Mouse (Mus musculus) heart, adult 2 months (tissue): ENCODE results near the gene Tmem144. TPM values are rescaled to one million over a fixed set of nuclear protein-coding genes. Genes with fewer than 3 reads are reported as not detected.
"Not testable (repeated sequence)": the region's sequence is repeated elsewhere in the genome, so short reads cannot be mapped to it uniquely, and the experiment has no call there.

Experiments
- DNase-seq, 2 experiments: peaks; one replicate each; pipeline ENCODE4 v3.0.0; 2021
- H3K27ac ChIP-seq: fragments of 200-600 bp; 2 replicates; pipeline ENCODE4 v1.8.1; 2022
- H3K27me3 ChIP-seq: fragments of 200-500 bp; 2 replicates; pipeline ENCODE4 v1.6.1; 2012; ENCODE audit warnings: mild to moderate bottlenecking, low read length, inconsistent platforms, mixed read lengths; ENCODE audit not compliant: control insufficient read depth, insufficient read depth
- H3K36me3 ChIP-seq: fragments of 200-500 bp; 2 replicates; pipeline ENCODE4 v1.6.1; 2012; ENCODE audit warnings: low read length, inconsistent platforms; ENCODE audit not compliant: control insufficient read depth, insufficient read depth
- H3K4me1 ChIP-seq: fragments of 200-500 bp; 2 replicates; pipeline ENCODE4 v1.6.1; 2011; ENCODE audit warnings: low read length; ENCODE audit not compliant: control insufficient read depth, insufficient read depth
- H3K4me3 ChIP-seq: fragments of 200-600 bp; 2 replicates; pipeline ENCODE4 v1.8.1; 2022
- H3K79me2 ChIP-seq: fragments of 200-500 bp; replicated peaks from 2 replicates; pipeline ENCODE4 v1.6.1; 2012; ENCODE audit warnings: mild to moderate bottlenecking, inconsistent platforms, low read length, moderate library complexity, mixed read lengths; ENCODE audit not compliant: control insufficient read depth, insufficient read depth
- H3K9ac ChIP-seq: fragments of 200-500 bp; 2 replicates; pipeline ENCODE4 v1.6.1; 2012; ENCODE audit warnings: low read depth, mild to moderate bottlenecking, control low read depth, inconsistent platforms, low read length, mixed read lengths
- CTCF ChIP-seq: fragments of 200-600 bp; IDR thresholded peaks from 2 replicates; pipeline ENCODE4 v1.8.1; 2022; ENCODE audit warnings: antibody characterized with exemption, mild to moderate bottlenecking, moderate library complexity
- EP300 ChIP-seq: fragments of 200-500 bp; IDR thresholded peaks from 2 replicates; pipeline ENCODE4 v1.6.1; 2011; ENCODE audit warnings: low read depth, low read length, control low read depth; ENCODE audit not compliant: insufficient read depth
- POLR2A ChIP-seq: fragments of 200-500 bp; IDR thresholded peaks from 2 replicates; pipeline ENCODE4 v1.6.1; 2011; ENCODE audit warnings: mild to moderate bottlenecking, low read depth, low read length, control low read depth; ENCODE audit not compliant: insufficient read depth
- WGBS: fragments of 180-500 bp; shearing (Covaris S2); methylation state at CpG from one replicate; pipeline ENCODE4 v1.1.7; 2018; 5-methylcytosine and 5-hydroxymethylcytosine counted together
- intact Hi-C: fragments of 180-260 bp; cut with DNase I; formaldehyde crosslinking; loops from one replicate; pipeline ENCODE4 v1.15.1; 2025
- polyA plus RNA-seq: library from polyadenylated mRNA; depleted of rRNA; stranded (reverse); fragments of >200 nt; gene quantifications from 2 replicates; pipeline ENCODE4 v1.2.3, GENCODE M21; 2012
- total RNA-seq, 2 experiments: library from RNA; stranded (reverse); gene quantifications; 2 replicates each; pipeline ENCODE4 v1.2.3; 2021

Tmem144 gene
- total and polyA plus RNA-seq, 3 experiments = 5.7 to 15.6 (median 11.4) TPM

DNA sequence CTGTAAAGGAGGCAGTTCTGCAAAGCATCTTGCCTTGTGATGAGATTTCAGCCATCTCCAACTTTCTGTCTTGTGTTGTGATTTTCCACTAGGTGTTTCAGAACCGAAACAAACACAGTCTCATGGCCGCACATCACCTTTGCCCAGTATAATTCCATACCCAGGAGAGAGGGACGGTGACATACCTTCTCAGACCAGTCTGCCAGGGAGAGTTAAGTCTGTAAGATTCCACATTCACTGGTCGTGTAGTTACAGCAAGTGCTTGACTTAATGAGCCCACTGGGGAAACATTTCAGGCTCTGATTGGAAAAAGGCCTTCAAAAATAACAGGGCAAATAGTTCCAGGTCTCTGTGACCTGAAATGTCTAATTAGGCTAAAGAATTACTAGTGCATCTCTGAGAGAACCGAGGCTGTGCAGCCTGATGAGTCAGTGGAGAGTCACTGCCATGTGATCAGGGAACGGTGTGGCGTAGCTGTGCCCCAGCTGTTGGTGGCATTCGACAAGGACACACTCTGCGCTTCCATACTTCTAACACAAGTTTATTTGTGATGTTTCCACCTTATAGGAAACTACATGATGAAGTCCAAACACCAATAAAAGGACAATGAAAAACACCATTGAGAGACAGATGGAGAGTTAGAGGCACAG, 43.9 kb downstream of the Tmem144 start:
- DNase-seq = no peak
- Histone ChIP-seq H3K9ac (no peak overlapping the region), H3K79me2 (no peaks in the 10 kb centered on the region), H3K4me3 (no peak overlapping the region), H3K4me1 (no peaks in the 10 kb centered on the region), H3K36me3 (no peaks in the 10 kb centered on the region), H3K27ac (no peak overlapping the region), H3K27me3 (no peaks in the 10 kb centered on the region)
- TF ChIP-seq EP300 (no peak), POLR2A (no peak), CTCF (no peak)
- 71% methylated on average over 9 of the region's 9 CpGs for WGBS
- intact Hi-C loops = loop anchor here (1.0 to 2.0 kb wide), 3 partner anchors 64 to 144 kb away; no protein-coding TSS in a partner anchor

DNA sequence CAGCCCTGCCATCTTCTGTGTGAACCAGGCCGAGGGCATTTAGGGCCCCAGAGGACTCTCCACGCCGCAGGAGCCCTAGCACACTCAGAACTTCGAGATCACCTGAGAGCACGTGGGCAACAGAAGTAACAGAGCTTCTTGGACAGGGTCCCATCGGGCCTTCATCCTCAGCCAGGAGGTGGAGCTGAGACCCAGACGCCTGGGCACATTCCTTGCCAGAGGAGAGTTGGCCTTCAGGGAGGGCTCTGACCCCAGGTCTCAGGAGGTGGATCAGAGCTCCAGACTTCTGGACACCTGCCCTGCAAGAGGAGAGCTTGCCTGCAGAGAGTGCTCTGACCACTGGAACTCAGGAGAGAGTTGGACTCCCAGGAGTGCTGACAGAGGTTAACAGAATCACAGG, 51.8 kb downstream of the Tmem144 start:
- H3K27me3 ChIP-seq, H3K36me3 ChIP-seq, DNase-seq, H3K9ac ChIP-seq, H3K4me3 ChIP-seq, H3K27ac ChIP-seq, intact Hi-C loops, H3K79me2 ChIP-seq, H3K4me1 ChIP-seq: not testable (repeated sequence)
- 77% methylated on average over 7 of the region's 7 CpGs for WGBS

DNA sequence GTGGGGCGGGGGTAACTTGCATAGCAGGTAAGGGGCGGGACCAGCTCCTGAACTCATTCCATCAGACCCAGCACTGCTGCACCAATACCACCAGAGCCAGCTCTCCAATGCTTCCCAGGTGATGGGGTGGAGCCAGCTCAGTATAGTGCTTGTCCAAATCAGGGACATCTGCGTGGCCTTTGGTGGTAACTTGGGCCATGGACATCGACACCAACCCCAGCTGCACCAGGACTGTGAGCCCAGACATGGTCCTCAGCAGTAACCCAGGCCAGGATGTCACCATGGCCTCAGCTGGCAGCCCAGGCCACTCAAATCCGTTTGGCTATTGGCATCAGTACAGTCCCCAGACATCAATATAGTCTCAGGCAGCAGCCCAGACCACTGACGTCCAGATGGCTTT, 60.3 kb downstream of the Tmem144 start:
- no peak overlapping the region for H3K27ac ChIP-seq
- WGBS = 83% methylated on average over 6 of the region's 6 CpGs
- H3K4me1 ChIP-seq = no peaks in the 10 kb centered on the region
- no peaks in the 10 kb centered on the region for H3K36me3 ChIP-seq
- DNase-seq = no peak
- H3K9ac ChIP-seq = no peak overlapping the region
- intact Hi-C loops = no loop called here
- no peak for TF ChIP-seq POLR2A
- TF ChIP-seq CTCF = no peak
- TF ChIP-seq EP300 = no peak
- no peak overlapping the region for H3K4me3 ChIP-seq
- H3K79me2 ChIP-seq = no peaks in the 10 kb centered on the region
- H3K27me3 ChIP-seq = no peaks in the 10 kb centered on the region

DNA sequence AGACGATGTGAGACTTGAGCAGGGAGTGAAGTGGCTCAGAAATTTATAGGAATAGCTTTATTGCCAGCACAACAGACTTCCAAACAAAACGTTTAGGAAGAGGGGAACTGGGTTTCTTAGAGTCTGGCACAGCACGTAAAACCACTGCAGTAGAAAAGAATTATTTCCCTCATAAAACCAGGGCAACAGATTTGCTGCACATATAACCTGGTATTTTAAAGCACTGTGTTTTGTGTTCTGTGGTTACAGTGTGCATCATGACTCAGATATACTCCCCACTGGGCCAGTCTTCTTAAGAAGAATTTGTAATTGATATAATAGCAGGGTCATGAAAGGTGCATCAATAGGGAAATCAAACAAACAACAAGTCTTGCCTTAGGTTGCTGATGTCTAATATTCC, 62.2 kb downstream of the Tmem144 start:
- H3K27ac ChIP-seq = no peak overlapping the region

GRCm38 (mm10) chr3:79789554-79789953, 63.0 kb downstream of the Tmem144 start:
- intact Hi-C loops = no loop called here
- WGBS = 67% methylated on average over 4 of the region's 4 CpGs
- Histone ChIP-seq H3K27ac (no peak overlapping the region), H3K79me2 (no peaks in the 10 kb centered on the region), H3K27me3 (no peaks in the 10 kb centered on the region), H3K9ac (no peak overlapping the region), H3K4me1 (no peaks in the 10 kb centered on the region), H3K36me3 (no peaks in the 10 kb centered on the region), H3K4me3 (no peak overlapping the region)
- no peak for DNase-seq
- no peak for TF ChIP-seq CTCF
- TF ChIP-seq EP300 = no peak
- TF ChIP-seq POLR2A = no peak

More for the DNA sequence above, 62.2 kb downstream of the Tmem144 start:
- intact Hi-C loops = no loop called here
- TF ChIP-seq CTCF (no peak), POLR2A (no peak), EP300 (no peak)
- Histone ChIP-seq H3K9ac (no peak overlapping the region), H3K36me3 (no peaks in the 10 kb centered on the region), H3K79me2 (no peaks in the 10 kb centered on the region), H3K27me3 (no peaks in the 10 kb centered on the region), H3K4me1 (no peaks in the 10 kb centered on the region), H3K4me3 (no peak overlapping the region)
- 65% methylated on average over 3 of the region's 3 CpGs for WGBS
- no peak for DNase-seq

- Histone ChIP-seq H3K79me2 (no peaks in the 10 kb centered on the region), H3K4me3 (no peak overlapping the region), H3K4me1 (no peaks in the 10 kb centered on the region), H3K27me3 (no peaks in the 10 kb centered on the region), H3K36me3 (no peaks in the 10 kb centered on the region), H3K27ac (no peak overlapping the region), H3K9ac (no peak overlapping the region)
- no peak for DNase-seq
- TF ChIP-seq POLR2A (no peak), EP300 (no peak), CTCF (no peak)
- intact Hi-C loops = no loop called here
- 61% methylated on average over 6 of the region's 6 CpGs for WGBS
Measured at GRCm38 (mm10) chr3:79788959-79789358, 63.6 kb downstream of the Tmem144 start.

- no peaks in the 10 kb centered on the region for H3K36me3 ChIP-seq
- no peaks in the 10 kb centered on the region for H3K27me3 ChIP-seq
- 10% methylated on average over 11 of the region's 11 CpGs for WGBS
- peak overlapping the region; percentile 66; the same call in 1 of the 2 replicates for H3K9ac ChIP-seq
- TF ChIP-seq EP300 (no peak), CTCF (no peak), POLR2A (no peak)
- no peaks in the 10 kb centered on the region for H3K4me1 ChIP-seq
- peak overlapping the region; percentile 74 for H3K27ac ChIP-seq
- no peak overlapping the region; the same call in 1 of the 2 replicates for H3K4me3 ChIP-seq
- no peaks in the 10 kb centered on the region for H3K79me2 ChIP-seq
- intact Hi-C loops = no loop called here
- DNase-seq = peak; percentile 13 to 20
Measured at GRCm38 (mm10) chr3:79784362-79784736, 68.2 kb downstream of the Tmem144 start.
